Mouse (Mus musculus) megakaryocyte-erythroid progenitor cell, adult 5-6 weeks (primary cell): ENCODE data around the gene Ranbp6. TPM values are rescaled to one million over a fixed set of nuclear protein-coding genes. Genes with fewer than 3 reads are reported as not detected.

Experiments used
- ATAC-seq: replicated peaks from 2 replicates; pipeline ENCODE4 v1.8.0; 2016; ENCODE audit warnings: mild to moderate bottlenecking, inconsistent platforms; ENCODE audit not compliant: severe bottlenecking, poor library complexity, low FRiP score, low TSS enrichment
- total RNA-seq, 2 experiments: library from RNA; stranded (forward) in 1 of 2; stranded (reverse) in 1 of 2; fragments of 200-1000, 215-1000 nt in 1 of 2; fragments of >200 nt in 1 of 2; fragmentation: Nextera tagmentation in 1 of 2; gene quantifications; 2 replicates each; pipeline ENCODE4 v1.2.3; 2014 to 2017

Gene Ranbp6
- total RNA-seq (2014; fragmentation: Nextera tagmentation) (12.4 and 16.4 TPM in 2 replicates), total RNA-seq (2017) (21.8 and 32.1 TPM in 2 replicates)

GRCm38 (mm10) chr19:29812581-29813460 lies at the start of gene Ranbp6:
Gene Ranbp6, minus strand, starts transcription at chr19:29812974.
- ATAC-seq: peak; percentile 100

- ATAC-seq: no peak
These were observed 48.0 kb upstream of the Ranbp6 start for GRCm38 (mm10) chr19:29860816-29861215.

- ATAC-seq: no peak
These were observed 44.5 kb upstream of the Ranbp6 start for GRCm38 (mm10) chr19:29857267-29857666.

- ATAC-seq: no peak
These were observed 40.9 kb upstream of the Ranbp6 start for GRCm38 (mm10) chr19:29853711-29854110.

GRCm38 (mm10) chr19:29851036-29851690 lies 38.4 kb upstream of the Ranbp6 start:
- no peak for ATAC-seq

GRCm38 (mm10) chr19:29849924-29850551 lies 37.3 kb upstream of the Ranbp6 start:
- no peak for ATAC-seq

GRCm38 (mm10) chr19:29844036-29844661 lies 31.4 kb upstream of the Ranbp6 start:
- no peak for ATAC-seq

- ATAC-seq: no peak
These were observed 30.9 kb upstream of the Ranbp6 start for GRCm38 (mm10) chr19:29843641-29844035.

GRCm38 (mm10) chr19:29842973-29843372 lies 30.2 kb upstream of the Ranbp6 start:
- ATAC-seq: no peak

GRCm38 (mm10) chr19:29840642-29841041 lies 27.9 kb upstream of the Ranbp6 start:
- no peak for ATAC-seq

- ATAC-seq: no peak
These were observed 25.9 kb upstream of the Ranbp6 start for GRCm38 (mm10) chr19:29838636-29839135.

GRCm38 (mm10) chr19:29838171-29838570 lies 25.4 kb upstream of the Ranbp6 start:
- ATAC-seq: no peak

- ATAC-seq: no peak
These were observed 22.7 kb upstream of the Ranbp6 start for GRCm38 (mm10) chr19:29835364-29836034.

GRCm38 (mm10) chr19:29830911-29831310 lies 18.1 kb upstream of the Ranbp6 start:
- ATAC-seq: no peak

GRCm38 (mm10) chr19:29828558-29828957 lies 15.8 kb upstream of the Ranbp6 start:
- ATAC-seq: no peak

GRCm38 (mm10) chr19:29826686-29827085 lies 13.9 kb upstream of the Ranbp6 start:
- ATAC-seq: no peak

- no peak for ATAC-seq
These were observed 12.2 kb upstream of the Ranbp6 start for GRCm38 (mm10) chr19:29825003-29825402.

GRCm38 (mm10) chr19:29824034-29824700 lies 11.4 kb upstream of the Ranbp6 start:
- peak; percentile 80; the same call in 1 of the 2 replicates for ATAC-seq
